Mouse (Mus musculus) lung, postnatal 0 days (tissue): ENCODE measurements around the gene Mindy4.

Experiments
- CTCF ChIP-seq: IDR thresholded peaks from 2 replicates; pipeline ENCODE4 v1.5.1; 2016; ENCODE audit warnings: antibody characterized with exemption, mild to moderate bottlenecking
- EP300 ChIP-seq: IDR thresholded peaks from 2 replicates; pipeline ENCODE4 v1.6.1; 2016; ENCODE audit warnings: antibody characterized with exemption, mild to moderate bottlenecking, control low read depth

DNA sequence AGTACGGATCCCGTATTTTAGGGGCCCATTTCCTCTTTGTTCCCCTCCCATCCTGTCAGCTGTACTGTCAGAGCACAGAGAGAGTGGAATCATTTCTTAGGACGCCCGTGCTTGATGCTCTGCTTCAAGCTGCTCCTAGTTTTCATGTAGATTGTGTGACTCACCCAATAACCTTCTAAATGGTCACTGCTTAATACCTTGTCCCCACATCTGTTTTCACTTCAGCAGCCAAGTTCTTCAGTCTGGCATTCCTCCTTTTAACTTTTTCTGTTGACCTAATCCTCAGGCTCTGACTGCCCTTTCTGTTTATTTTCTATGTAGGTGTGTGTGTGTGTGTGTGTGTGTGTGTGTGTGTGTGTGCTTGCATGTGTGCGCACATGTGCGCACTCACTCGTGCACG, 4.6 kb downstream of the Mindy4 start:
- TF ChIP-seq CTCF (no peak), EP300 (no peak)
